In the genomic region with DNA sequence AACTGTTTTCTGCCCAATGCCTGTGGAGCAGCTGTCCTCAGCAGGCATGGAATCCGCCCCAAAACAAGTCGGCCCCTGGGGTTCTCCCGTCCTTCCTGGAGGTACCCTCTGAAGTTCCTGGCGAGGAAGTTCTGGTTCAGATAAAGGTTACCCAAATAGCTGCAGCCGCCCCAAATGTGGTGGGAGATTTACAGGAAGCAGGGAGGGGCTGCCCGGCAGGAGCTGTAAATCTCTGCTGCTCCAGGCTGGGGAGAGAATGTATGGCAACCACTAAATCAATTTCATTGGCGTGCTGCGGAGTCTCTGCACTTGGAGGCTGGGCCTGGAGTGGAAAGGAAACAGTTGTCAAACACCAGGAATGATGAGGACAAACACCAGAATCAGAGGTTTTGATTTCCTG, we compare ENCODE assay signal across 9 mouse cellular contexts.
DNase-seq lines count a peak whose midpoint lies in the region; ATAC-seq and TF ChIP-seq lines count a peak whose summit lies in the region.
"Had no signal": no experiment of that assay in that cellular context is flagged by ENCODE, and none has a peak within 500 bp of the region (broad histone marks: within the 10 kb centered on the region; RNA-seq: fewer than 3 reads in every experiment).

No protein-coding gene starts in this region.

- no peak overlapping the region for H3K27ac ChIP-seq in lung, postnatal 0 days (ENCODE audit: low read length)
- peak overlapping the region; percentile 51; the same call in 1 of the 2 replicates for H3K27ac ChIP-seq in intestine, embryonic 16.5 days (ENCODE audit: low read length)
- no peak overlapping the region for H3K27ac ChIP-seq in hindbrain, postnatal 0 days
- H3K27ac ChIP-seq: heart, adult 2 months had no signal

- H3K27me3 ChIP-seq in lung, postnatal 0 days (replicated peaks; ENCODE audit: insufficient read depth, low read length) = no peaks in the 10 kb centered on the region
- no peaks in the 10 kb centered on the region for H3K27me3 ChIP-seq in intestine, embryonic 16.5 days (replicated peaks; ENCODE audit: control insufficient read depth, insufficient read depth, low read length)
- H3K27me3 ChIP-seq in hindbrain, postnatal 0 days (ENCODE audit: insufficient read depth, low read length) = no peaks in the 10 kb centered on the region

- no peak for TF ChIP-seq CTCF in lung, postnatal 0 days (IDR thresholded peaks at IDR 0.05)
- no peak for TF ChIP-seq CTCF in hindbrain, postnatal 0 days (IDR thresholded peaks at IDR 0.05; ENCODE audit: low read depth)

- no peaks in the 10 kb centered on the region for H3K4me1 ChIP-seq in lung, postnatal 0 days (ENCODE audit: insufficient read depth, low read depth, low read length)
- H3K4me1 ChIP-seq in intestine, embryonic 16.5 days (ENCODE audit: control insufficient read depth, insufficient read depth, low read length) = peaks cover 15% of the 10 kb centered on the region; the same call in 1 of the 2 replicates
- H3K4me1 ChIP-seq in hindbrain, postnatal 0 days (ENCODE audit: insufficient read depth, low read length) = peaks cover 11% of the 10 kb centered on the region; the same call in 1 of the 2 replicates

- TF ChIP-seq EP300 in lung, postnatal 0 days (IDR thresholded peaks at IDR 0.05) = no peak

- no peaks in the 10 kb centered on the region for H3K36me3 ChIP-seq in lung, postnatal 0 days (ENCODE audit: insufficient read depth, low read length)
- H3K36me3 ChIP-seq in intestine, embryonic 16.5 days (ENCODE audit: control insufficient read depth, insufficient read depth, low read length) = no peaks in the 10 kb centered on the region
- no peaks in the 10 kb centered on the region for H3K36me3 ChIP-seq in hindbrain, postnatal 0 days (ENCODE audit: insufficient read depth, low read length)

- no peak for ATAC-seq in lung, postnatal 0 days
- 0 out of 2 replicates have a peak, but pooled peaks have one; percentile 36 for ATAC-seq in intestine, embryonic 16.5 days
- ATAC-seq in hindbrain, postnatal 0 days = no peak

- no peak overlapping the region for H3K4me3 ChIP-seq in lung, postnatal 0 days (ENCODE audit: low read depth, low read length)
- H3K4me3 ChIP-seq in intestine, embryonic 16.5 days (ENCODE audit: low read length) = no peak overlapping the region
- H3K4me3 ChIP-seq in hindbrain, postnatal 0 days (ENCODE audit: low read length) = no peak overlapping the region
- H3K4me3 ChIP-seq: heart, adult 2 months had no signal

- H3K9ac ChIP-seq in lung, postnatal 0 days (replicated peaks; ENCODE audit: low read depth) = no peak overlapping the region
- no peak overlapping the region for H3K9ac ChIP-seq in intestine, embryonic 16.5 days (ENCODE audit: low read depth, low read length)
- H3K9ac ChIP-seq in hindbrain, postnatal 0 days (replicated peaks; ENCODE audit: low read length) = no peak overlapping the region

- no peak overlapping the region for H3K4me2 ChIP-seq in lung, postnatal 0 days (replicated peaks; ENCODE audit: low read depth, low read length)
- no peak overlapping the region for H3K4me2 ChIP-seq in intestine, embryonic 16.5 days (ENCODE audit: low read depth, low read length)
- H3K4me2 ChIP-seq in hindbrain, postnatal 0 days (ENCODE audit: low read depth, low read length) = no peak overlapping the region

- WGBS in lung, postnatal 0 days = 21% methylated on average over 8 of the region's 8 CpGs
- 18% methylated on average over 8 of the region's 8 CpGs for WGBS in intestine, embryonic 16.5 days
- WGBS in hindbrain, postnatal 0 days = 65% methylated on average over 8 of the region's 8 CpGs

- no peaks in the 10 kb centered on the region for H3K9me3 ChIP-seq in lung, postnatal 0 days (ENCODE audit: low read length)
- no peaks in the 10 kb centered on the region for H3K9me3 ChIP-seq in intestine, embryonic 16.5 days (ENCODE audit: control insufficient read depth, low read length)
- no peaks in the 10 kb centered on the region for H3K9me3 ChIP-seq in hindbrain, postnatal 0 days (ENCODE audit: low read length)

- peak; percentile 17 for DNase-seq in lung, postnatal 0 days (ENCODE audit: low spot score)
- no peak for DNase-seq in lung, adult 18-20 months
- peak; percentile 73 to 81 for DNase-seq in kidney, postnatal 4 days
- peak; percentile 52 for DNase-seq in yolk sac, embryonic 10.5 days (ENCODE audit: low spot score)
- DNase-seq in layer of hippocampus, postnatal 25 days (ENCODE audit: extremely low spot score in 1 of 2, low spot score in 1 of 2) = no peak
- DNase-seq in hindbrain, postnatal 0 days (ENCODE audit: low spot score) = no peak
- DNase-seq: cerebellum, adult 9-11 months; heart, adult 2 months had no signal

Comparison
In these comparisons a context has a peak if more than half of its experiments do, and no peak if none do; other contexts are left out.
1. DNase-seq: peak in lung, postnatal 0 days (single experiment), kidney, postnatal 4 days (2 of 2) and yolk sac, embryonic 10.5 days (single experiment); none in lung, adult 18-20 months (0 of 2), layer of hippocampus, postnatal 25 days (0 of 2) and hindbrain, postnatal 0 days (single experiment).